Mouse (Mus musculus) embryonic facial prominence, embryonic 14.5 days (tissue): ENCODE measurements at regions not wholly inside any gene's neighbourhood (a gene's known extent, or its start where the extent isn't known, plus 50 kb on each side); places are given as distances from the start of the nearest gene placed in this dataset.

Experiments
- ATAC-seq: fragments of 200-750 bp; cut with Nextera tagmentation; 2 replicates; pipeline ENCODE4 v1.8.0; 2017; ENCODE audit warnings: low read depth, moderate number of reproducible peaks, moderate TSS enrichment
- DNase-seq: peaks from one replicate; pipeline ENCODE4 v3.0.0-alpha.2; 2015; ENCODE audit warnings: low spot score
- H3K27ac ChIP-seq: fragments of 300-500 bp; sonication (generic); replicated peaks from 2 replicates; pipeline ENCODE4 v1.5.1; 2014; ENCODE audit warnings: low read depth, mild to moderate bottlenecking, low read length, moderate library complexity
- H3K27me3 ChIP-seq: fragments of 300-500 bp; sonication (generic); replicated peaks from 2 replicates; pipeline ENCODE4 v1.6.1; 2014; ENCODE audit warnings: low read length; ENCODE audit not compliant: control insufficient read depth, insufficient read depth
- H3K36me3 ChIP-seq: fragments of 300-500 bp; sonication (generic); 2 replicates; pipeline ENCODE4 v1.6.1; 2014; ENCODE audit warnings: low read length, mixed read lengths; ENCODE audit not compliant: control insufficient read depth, insufficient read depth
- H3K4me1 ChIP-seq: fragments of 300-500 bp; sonication (generic); 2 replicates; pipeline ENCODE4 v1.6.1; 2014; ENCODE audit warnings: antibody characterized with exemption, low read length; ENCODE audit not compliant: control insufficient read depth, insufficient read depth
- H3K4me2 ChIP-seq: fragments of 300-500 bp; sonication (generic); 2 replicates; pipeline ENCODE4 v1.6.1; 2014; ENCODE audit warnings: low read depth, mild to moderate bottlenecking, low read length, moderate library complexity, mixed read lengths
- H3K4me3 ChIP-seq: fragments of 300-500 bp; sonication (generic); 2 replicates; pipeline ENCODE4 v1.5.1; 2014; ENCODE audit warnings: low read depth, mild to moderate bottlenecking, low read length
- H3K9ac ChIP-seq: fragments of 300-500 bp; sonication (generic); 2 replicates; pipeline ENCODE4 v1.6.1; 2014; ENCODE audit warnings: low read depth, mild to moderate bottlenecking, low read length, moderate library complexity, mixed read lengths
- H3K9me3 ChIP-seq: fragments of 300-500 bp; sonication (generic); 2 replicates; pipeline ENCODE4 v1.6.1; 2016; ENCODE audit warnings: low read length; ENCODE audit not compliant: control insufficient read depth
- WGBS: fragments of 180-500 bp; shearing (Covaris S2); extraction: QIAGEN DNeasy Blood & Tissue Kit; methylation state at CpG from one replicate; pipeline ENCODE4 v1.1.7; 2014; 5-methylcytosine and 5-hydroxymethylcytosine counted together

GRCm38 (mm10) chr13:86274926-86275622, 228.4 kb upstream of the Cox7c start:
- no peaks in the 10 kb centered on the region for H3K36me3 ChIP-seq
- H3K4me3 ChIP-seq = no peak overlapping the region
- H3K27me3 ChIP-seq = no peaks in the 10 kb centered on the region
- no peak overlapping the region for H3K9ac ChIP-seq
- no peak overlapping the region for H3K27ac ChIP-seq
- ATAC-seq (no peak), DNase-seq (no peak)
- 74% methylated on average over 2 of the region's 2 CpGs for WGBS
- no peaks in the 10 kb centered on the region for H3K9me3 ChIP-seq
- H3K4me2 ChIP-seq = no peak overlapping the region
- H3K4me1 ChIP-seq = no peaks in the 10 kb centered on the region

- Histone ChIP-seq H3K4me1 (no peaks in the 10 kb centered on the region), H3K9ac (no peak overlapping the region), H3K9me3 (no peaks in the 10 kb centered on the region), H3K36me3 (no peaks in the 10 kb centered on the region), H3K4me3 (no peak overlapping the region), H3K4me2 (no peak overlapping the region), H3K27ac (no peak overlapping the region), H3K27me3 (no peaks in the 10 kb centered on the region)
- DNase-seq = no peak
- 76% methylated on average over 1 of the region's 1 CpGs for WGBS
- no peak for ATAC-seq
Observed at GRCm38 (mm10) chr13:86238054-86238453, 191.3 kb upstream of the Cox7c start.

DNA sequence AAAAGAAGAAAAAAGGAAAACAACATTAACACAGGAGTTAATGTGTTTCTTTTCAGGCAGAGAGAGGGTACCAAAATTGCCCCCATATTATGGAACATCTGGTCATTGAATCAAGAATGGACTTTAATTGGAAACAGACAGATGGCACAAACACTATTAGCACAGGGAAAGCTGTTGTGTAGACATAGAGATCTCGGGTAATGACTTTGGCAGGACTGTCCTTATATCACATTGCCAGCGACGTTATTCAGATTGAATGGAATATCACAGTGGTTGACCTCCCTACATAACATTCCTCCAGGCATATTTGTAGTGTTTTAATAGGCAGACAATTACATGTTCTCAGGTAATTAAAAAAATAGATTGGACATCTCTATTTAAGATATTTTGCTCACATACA, 158.9 kb upstream of the Cox7c start:
- DNase-seq (peak; percentile 0), ATAC-seq (no peak)
- H3K27me3 ChIP-seq = no peaks in the 10 kb centered on the region
- no peak overlapping the region for H3K4me2 ChIP-seq
- H3K4me1 ChIP-seq = no peaks in the 10 kb centered on the region
- 32% methylated on average over 3 of the region's 3 CpGs for WGBS
- H3K9ac ChIP-seq = no peak overlapping the region
- H3K9me3 ChIP-seq = no peaks in the 10 kb centered on the region
- H3K36me3 ChIP-seq = no peaks in the 10 kb centered on the region
- no peak overlapping the region for H3K4me3 ChIP-seq
- H3K27ac ChIP-seq = no peak overlapping the region

DNA sequence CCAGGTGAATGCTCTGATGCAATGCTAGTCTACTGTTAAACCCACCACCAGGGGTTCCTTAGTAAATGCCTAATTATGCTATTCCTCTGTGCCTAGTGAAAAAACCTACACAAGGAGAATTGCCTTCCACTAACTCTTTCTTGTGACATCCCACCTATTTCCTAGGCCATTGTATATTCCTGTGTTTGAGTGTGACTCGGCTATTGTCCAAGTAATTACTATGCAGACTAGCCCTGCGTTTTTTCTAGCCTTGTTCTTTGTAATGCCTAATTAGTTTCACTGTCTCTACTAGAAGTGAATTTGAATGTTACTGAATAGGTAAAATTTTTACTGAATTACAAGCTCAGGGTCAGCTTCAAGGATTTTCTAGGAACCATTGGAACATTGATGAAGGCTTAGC, 133.8 kb upstream of the Cox7c start:
- Histone ChIP-seq H3K36me3 (no peaks in the 10 kb centered on the region), H3K4me3 (no peak overlapping the region), H3K9ac (no peak overlapping the region), H3K27me3 (no peaks in the 10 kb centered on the region), H3K27ac (no peak overlapping the region), H3K9me3 (no peaks in the 10 kb centered on the region), H3K4me2 (no peak overlapping the region), H3K4me1 (no peaks in the 10 kb centered on the region)
- ATAC-seq = no peak
- 52% methylated on average over 2 of the region's 2 CpGs for WGBS
- DNase-seq = no peak

DNA sequence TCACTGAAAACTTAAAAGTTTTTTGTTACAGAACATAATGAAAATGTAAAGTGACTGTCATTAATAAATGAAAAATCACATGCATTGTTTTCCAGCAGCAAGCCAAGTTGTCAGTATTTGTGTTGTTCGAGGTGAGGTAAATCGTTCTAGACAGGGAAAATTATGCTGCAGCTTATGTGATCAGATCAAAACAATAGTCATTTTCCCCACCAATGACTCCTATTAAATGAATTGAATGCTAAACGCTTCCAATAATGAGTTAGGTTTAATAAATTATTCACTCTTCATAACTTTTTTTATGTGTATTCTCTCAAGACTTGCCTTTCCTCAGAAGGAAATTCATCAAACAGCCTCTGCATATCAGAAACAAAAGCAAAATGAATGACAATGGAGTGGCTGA, 100.6 kb upstream of the Cox7c start:
- Histone ChIP-seq H3K4me2 (no peak overlapping the region), H3K27me3 (no peaks in the 10 kb centered on the region), H3K4me1 (no peaks in the 10 kb centered on the region), H3K9me3 (no peaks in the 10 kb centered on the region), H3K9ac (no peak overlapping the region), H3K4me3 (no peak overlapping the region), H3K27ac (no peak overlapping the region), H3K36me3 (no peaks in the 10 kb centered on the region)
- ATAC-seq = peak; percentile 18; the same call in 1 of the 2 replicates
- WGBS = 80% methylated on average over 3 of the region's 3 CpGs
- DNase-seq = no peak

- H3K4me2 ChIP-seq = no peak overlapping the region
- H3K9me3 ChIP-seq = no peaks in the 10 kb centered on the region
- no peak for DNase-seq
- no peaks in the 10 kb centered on the region for H3K36me3 ChIP-seq
- H3K27ac ChIP-seq = no peak overlapping the region
- H3K4me3 ChIP-seq = no peak overlapping the region
- 76% methylated on average over 6 of the region's 6 CpGs for WGBS
- no peaks in the 10 kb centered on the region for H3K4me1 ChIP-seq
- H3K27me3 ChIP-seq = no peaks in the 10 kb centered on the region
- no peak overlapping the region for H3K9ac ChIP-seq
- no peak for ATAC-seq
Observed at GRCm38 (mm10) chr13:86111372-86112094, 64.8 kb upstream of the Cox7c start.

DNA sequence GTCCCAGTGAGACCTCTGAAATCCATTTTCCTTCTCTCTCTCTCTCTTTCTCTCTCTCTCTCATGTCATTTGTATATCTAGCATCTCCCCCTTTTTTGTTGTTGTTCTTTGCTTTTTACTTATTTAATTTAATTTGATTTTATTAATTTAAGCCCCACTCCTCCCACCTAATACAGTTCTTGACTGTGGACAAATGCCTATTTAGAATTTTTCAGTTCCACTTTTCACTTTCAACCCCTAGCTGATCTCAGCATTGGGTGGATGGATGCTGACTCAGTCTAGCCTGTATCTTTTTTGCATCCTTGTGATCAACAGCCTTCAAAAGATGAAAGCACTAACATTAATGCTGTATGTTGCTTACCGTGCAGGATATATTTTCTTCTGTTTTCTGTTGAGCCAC, 55.5 kb upstream of the Cox7c start:
- H3K27me3 ChIP-seq = no peaks in the 10 kb centered on the region
- no peak overlapping the region for H3K9ac ChIP-seq
- 92% methylated on average over 1 of the region's 1 CpGs for WGBS
- no peak overlapping the region for H3K27ac ChIP-seq
- no peaks in the 10 kb centered on the region for H3K4me1 ChIP-seq
- H3K36me3 ChIP-seq = no peaks in the 10 kb centered on the region
- no peaks in the 10 kb centered on the region for H3K9me3 ChIP-seq
- no peak overlapping the region for H3K4me2 ChIP-seq
- no peak for DNase-seq
- H3K4me3 ChIP-seq = no peak overlapping the region
- ATAC-seq = no peak

GRCm38 (mm10) chr13:86097836-86098235, 51.1 kb upstream of the Cox7c start:
- WGBS = 24% methylated on average over 2 of the region's 2 CpGs
- no peak overlapping the region for H3K27ac ChIP-seq

GRCm38 (mm10) chr13:86097291-86097690, 50.6 kb upstream of the Cox7c start:
- Histone ChIP-seq H3K36me3 (no peaks in the 10 kb centered on the region), H3K4me1 (no peaks in the 10 kb centered on the region), H3K4me2 (no peak overlapping the region), H3K27me3 (no peaks in the 10 kb centered on the region), H3K9me3 (no peaks in the 10 kb centered on the region), H3K9ac (no peak overlapping the region), H3K4me3 (no peak overlapping the region), H3K27ac (no peak overlapping the region)
- no peak for DNase-seq
- ATAC-seq = no peak

More at GRCm38 (mm10) chr13:86097836-86098235, 51.1 kb upstream of the Cox7c start:
- ATAC-seq = no peak
- Histone ChIP-seq H3K4me3 (no peak overlapping the region), H3K9me3 (no peaks in the 10 kb centered on the region), H3K36me3 (no peaks in the 10 kb centered on the region), H3K27me3 (no peaks in the 10 kb centered on the region), H3K4me1 (no peaks in the 10 kb centered on the region), H3K9ac (no peak overlapping the region), H3K4me2 (no peak overlapping the region)
- DNase-seq = no peak
